Mouse (Mus musculus) heart, embryonic 14.5 days (tissue): Measurements from ENCODE around the gene Mterf4. TPM values are rescaled to one million over a fixed set of nuclear protein-coding genes. Genes with fewer than 3 reads are reported as not detected.
"Not testable (repeated sequence)": the region's sequence is repeated elsewhere in the genome, so short reads cannot be mapped to it uniquely, and the experiment has no call there.

ENCODE experiments used
- ATAC-seq: fragments of 200-750 bp; cut with Nextera tagmentation; 2 replicates; pipeline ENCODE4 v1.8.0; 2017; ENCODE audit warnings: low read depth, moderate TSS enrichment; ENCODE audit not compliant: insufficient number of reproducible peaks, insufficient read depth, low FRiP score
- H3K27ac ChIP-seq, 2 experiments: fragments of 200-500 bp in 1 of 2; fragments of 300-500 bp in 1 of 2; sonication (generic) in 1 of 2; replicated peaks in 1 of 2; 2 replicates each; pipeline ENCODE4 v1.5.1; 2012 to 2014; ENCODE audit warnings: low read depth in 2 of 2, low read length in 2 of 2, control low read depth in 1 of 2, mild to moderate bottlenecking in 1 of 2, mixed read lengths in 1 of 2; ENCODE audit not compliant: control insufficient read depth in 1 of 2, insufficient read depth in 1 of 2
- H3K27me3 ChIP-seq: fragments of 300-500 bp; sonication (generic); 2 replicates; pipeline ENCODE4 v1.6.1; 2014; ENCODE audit warnings: mild to moderate bottlenecking, low read length, control low read depth; ENCODE audit not compliant: control insufficient read depth, insufficient read depth
- H3K36me3 ChIP-seq: fragments of 300-500 bp; sonication (generic); 2 replicates; pipeline ENCODE4 v1.6.1; 2014; ENCODE audit warnings: mild to moderate bottlenecking, control low read depth, low read length, mixed read lengths; ENCODE audit not compliant: control insufficient read depth, insufficient read depth
- H3K4me1 ChIP-seq, 2 experiments: fragments of 200-500 bp in 1 of 2; fragments of 300-500 bp in 1 of 2; sonication (generic) in 1 of 2; 2 replicates each; pipeline ENCODE4 v1.6.1; 2012 to 2014; ENCODE audit warnings: low read length in 2 of 2, control low read depth in 1 of 2, mixed read lengths in 1 of 2; ENCODE audit not compliant: control insufficient read depth in 2 of 2, insufficient read depth in 2 of 2
- H3K4me2 ChIP-seq: fragments of 300-500 bp; sonication (generic); 2 replicates; pipeline ENCODE4 v1.6.1; 2014; ENCODE audit warnings: mild to moderate bottlenecking, low read length
- H3K4me3 ChIP-seq, 2 experiments: fragments of 200-500 bp in 1 of 2; fragments of 300-500 bp in 1 of 2; sonication (generic) in 1 of 2; 2 replicates each; pipeline ENCODE4 v1.5.1; 2012 to 2014; ENCODE audit warnings: low read length in 2 of 2, mild to moderate bottlenecking in 2 of 2, control low read depth in 1 of 2, low read depth in 1 of 2, moderate library complexity in 1 of 2; ENCODE audit not compliant: control insufficient read depth in 1 of 2, insufficient read depth in 1 of 2
- H3K9ac ChIP-seq: fragments of 300-500 bp; sonication (generic); 2 replicates; pipeline ENCODE4 v1.6.1; 2014; ENCODE audit warnings: mild to moderate bottlenecking, low read length
- H3K9me3 ChIP-seq: fragments of 300-500 bp; sonication (generic); 2 replicates; pipeline ENCODE4 v1.6.1; 2016; ENCODE audit warnings: low read length, control low read depth; ENCODE audit not compliant: control insufficient read depth
- WGBS: fragments of 180-500 bp; shearing (Covaris S2); extraction: QIAGEN DNeasy Blood & Tissue Kit; methylation state at CpG from one replicate; pipeline ENCODE4 v1.1.7; 2014; 5-methylcytosine and 5-hydroxymethylcytosine counted together
- polyA plus RNA-seq: library from polyadenylated mRNA; unstranded; fragments of >200 nt; fragmentation: Nextera tagmentation; extraction: Ambion mirVana; gene quantifications from 2 replicates; pipeline ENCODE4 v1.2.1, GENCODE M21; 2014

Mterf4 gene
- polyA plus RNA-seq, 1 experiment from 2014 or later = 20.0 TPM

DNA sequence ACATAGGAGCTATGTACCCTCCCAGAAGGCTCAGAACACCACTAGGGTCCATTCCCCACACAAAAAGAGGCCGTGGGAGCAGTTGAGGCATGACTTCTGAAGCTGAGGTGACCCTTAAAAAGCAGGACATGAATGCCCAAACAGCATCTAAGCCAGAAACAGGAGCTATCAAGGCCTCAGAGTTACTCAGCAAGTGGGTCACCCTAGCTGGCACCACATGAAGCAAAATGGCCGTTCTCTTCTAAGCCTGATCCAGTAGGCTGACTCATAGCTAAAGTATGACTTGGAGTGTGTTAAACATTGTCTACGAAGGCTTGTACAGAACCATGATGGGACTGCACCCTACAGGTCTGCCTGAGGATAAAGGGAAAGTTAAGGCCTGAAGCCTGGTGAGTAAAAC lies 20.7 kb upstream of the Mterf4 start:
- H3K27me3 ChIP-seq = no peaks in the 10 kb centered on the region
- H3K4me3 ChIP-seq = no peak overlapping the region
- no peak overlapping the region for H3K27ac ChIP-seq
- H3K36me3 ChIP-seq = peaks cover 61% of the 10 kb centered on the region
- no peak overlapping the region for H3K4me2 ChIP-seq
- H3K9ac ChIP-seq = no peak overlapping the region
- 74% methylated on average over 3 of the region's 3 CpGs for WGBS
- ATAC-seq = no peak
- no peaks in the 10 kb centered on the region for H3K9me3 ChIP-seq
- no peaks in the 10 kb centered on the region for H3K4me1 ChIP-seq

DNA sequence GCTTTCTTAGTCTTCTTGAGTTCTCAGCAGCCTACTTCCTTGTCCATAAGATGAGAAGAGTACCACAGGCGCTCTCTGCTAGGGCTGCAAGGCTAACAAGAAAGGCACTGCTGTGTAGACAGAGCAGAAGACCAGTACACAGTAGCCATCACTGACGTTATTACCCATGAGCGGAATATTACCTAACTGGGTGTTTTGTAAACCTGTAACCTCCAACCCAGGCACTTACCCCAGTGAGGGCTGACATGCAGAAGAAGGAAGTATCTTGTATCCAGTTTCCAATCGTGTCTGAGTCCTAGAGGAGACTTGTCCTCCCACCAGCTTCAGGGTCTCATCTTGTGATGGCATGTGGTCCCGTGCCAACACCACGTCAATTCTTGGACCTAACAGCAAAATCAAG lies 18.3 kb upstream of the Mterf4 start:
- Histone ChIP-seq H3K36me3 (peaks cover 70% of the 10 kb centered on the region), H3K9me3 (no peaks in the 10 kb centered on the region), H3K9ac (no peak overlapping the region), H3K4me3 (no peak overlapping the region), H3K4me1 (no peaks in the 10 kb centered on the region), H3K27me3 (no peaks in the 10 kb centered on the region), H3K4me2 (no peak overlapping the region), H3K27ac (no peak overlapping the region)
- ATAC-seq = no peak
- WGBS = 87% methylated on average over 6 of the region's 6 CpGs

DNA sequence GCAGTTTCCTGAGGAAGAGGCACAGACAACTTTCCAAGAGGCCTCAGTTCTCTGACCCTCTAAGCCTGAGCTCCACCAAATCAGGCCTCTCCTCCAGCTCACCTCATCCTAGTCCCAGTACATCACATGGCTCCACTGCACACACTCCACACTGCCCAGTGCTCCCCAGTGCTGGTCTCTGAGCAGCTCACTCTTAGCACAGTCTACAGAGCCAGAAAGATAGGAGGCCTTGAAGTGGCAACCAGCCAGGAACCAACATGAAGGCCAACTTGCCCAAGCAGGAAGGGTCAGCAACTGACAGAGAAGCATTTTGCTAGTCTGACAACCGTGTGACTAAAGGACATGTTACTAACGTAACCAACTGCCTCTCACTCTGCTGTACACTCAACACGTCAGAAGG lies 5.1 kb downstream of the Mterf4 start:
- ATAC-seq = no peak
- peaks cover 85% of the 10 kb centered on the region for H3K36me3 ChIP-seq
- H3K4me2 ChIP-seq = no peak overlapping the region
- H3K4me3 ChIP-seq = no peak overlapping the region
- no peaks in the 10 kb centered on the region for H3K9me3 ChIP-seq
- 74% methylated on average over 3 of the region's 3 CpGs for WGBS
- no peak overlapping the region for H3K9ac ChIP-seq
- no peaks in the 10 kb centered on the region for H3K27me3 ChIP-seq
- H3K27ac ChIP-seq = no peak overlapping the region
- H3K4me1 ChIP-seq = peaks cover 0 to 7% of the 10 kb centered on the region in 2 experiments; a peak in 1 of 4 replicates

DNA sequence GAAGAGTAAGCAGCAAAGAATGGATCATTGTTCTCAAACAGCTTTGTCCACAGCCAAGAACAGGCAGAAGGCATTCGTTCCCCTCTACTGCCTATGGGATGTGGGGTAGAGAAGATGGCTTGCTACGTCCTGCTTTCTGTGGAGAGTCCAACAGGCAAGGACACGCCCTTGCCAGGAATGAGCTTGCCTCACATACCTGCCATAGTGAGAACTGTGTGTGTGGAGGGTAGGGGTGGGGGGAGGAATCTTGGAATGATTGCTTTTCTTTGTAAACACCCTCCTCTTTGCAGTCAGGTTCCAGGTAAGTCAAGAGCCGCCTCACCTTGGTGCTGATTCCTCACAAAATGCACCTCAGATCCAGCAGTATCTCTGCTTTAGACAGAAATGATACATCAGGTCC lies 5.9 kb downstream of the Mterf4 start:
- Histone ChIP-seq H3K4me3 (no peak overlapping the region), H3K9ac (no peak overlapping the region), H3K9me3 (no peaks in the 10 kb centered on the region), H3K36me3 (peaks cover 85% of the 10 kb centered on the region), H3K27ac (no peak overlapping the region), H3K27me3 (no peaks in the 10 kb centered on the region), H3K4me2 (no peak overlapping the region), H3K4me1 (peaks cover 0 to 2% of the 10 kb centered on the region in 2 experiments; a peak in 1 of 4 replicates)
- ATAC-seq = no peak
- 82% methylated on average over 4 of the region's 4 CpGs for WGBS

DNA sequence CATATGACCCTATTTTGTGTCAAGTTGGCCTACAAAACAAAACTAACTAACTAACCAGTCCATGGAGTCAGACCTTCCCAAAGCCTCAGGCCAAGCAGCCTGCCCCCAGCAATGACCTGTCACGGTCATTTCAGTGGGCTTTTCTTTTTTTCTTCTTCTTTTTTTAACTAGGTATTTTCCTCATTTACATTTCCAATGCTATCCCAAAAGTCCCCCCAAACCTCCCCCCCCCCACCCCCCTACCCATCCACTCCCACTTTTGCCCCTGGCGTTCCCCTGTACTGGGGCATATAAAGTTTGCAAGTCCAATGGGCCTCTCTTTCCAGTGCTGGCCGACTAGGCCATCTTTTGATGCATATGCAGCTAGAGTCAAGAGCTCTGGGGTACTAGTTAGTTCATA lies 11.2 kb downstream of the Mterf4 start:
- H3K9me3 ChIP-seq, H3K4me1 ChIP-seq, H3K27ac ChIP-seq, H3K4me2 ChIP-seq, ATAC-seq, H3K4me3 ChIP-seq, H3K9ac ChIP-seq, H3K27me3 ChIP-seq: not testable (repeated sequence)
- peaks cover 38% of the 10 kb centered on the region for H3K36me3 ChIP-seq
- WGBS = 82% methylated on average over 3 of the region's 3 CpGs

DNA sequence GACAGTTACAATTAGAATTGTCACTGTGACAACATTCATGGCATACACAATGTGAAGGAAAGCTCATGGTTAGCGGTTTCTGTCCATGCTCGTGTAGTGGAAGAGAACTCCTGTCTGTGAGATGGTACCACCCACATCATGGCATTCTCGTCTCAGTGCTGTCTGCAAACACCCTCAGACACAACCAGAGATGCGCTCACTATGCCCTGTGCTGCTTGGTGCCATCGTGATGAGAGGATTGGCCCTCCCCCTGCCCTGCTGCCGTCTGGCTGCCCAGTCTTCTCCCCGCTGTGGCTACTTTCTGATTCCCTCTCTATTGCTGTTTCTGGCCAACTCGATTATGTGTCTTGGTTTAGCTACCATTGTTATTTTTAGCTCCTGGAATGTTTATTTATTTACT lies 13.7 kb downstream of the Mterf4 start:
- H3K36me3 ChIP-seq = peaks cover 18% of the 10 kb centered on the region
- no peaks in the 10 kb centered on the region for H3K27me3 ChIP-seq
- no peaks in the 10 kb centered on the region for H3K9me3 ChIP-seq
- no peak overlapping the region for H3K9ac ChIP-seq
- H3K4me2 ChIP-seq = no peak overlapping the region
- H3K27ac ChIP-seq = no peak overlapping the region
- no peak overlapping the region for H3K4me3 ChIP-seq
- ATAC-seq = no peak
- WGBS = 69% methylated on average over 8 of the region's 8 CpGs
- no peaks in the 10 kb centered on the region for H3K4me1 ChIP-seq

DNA sequence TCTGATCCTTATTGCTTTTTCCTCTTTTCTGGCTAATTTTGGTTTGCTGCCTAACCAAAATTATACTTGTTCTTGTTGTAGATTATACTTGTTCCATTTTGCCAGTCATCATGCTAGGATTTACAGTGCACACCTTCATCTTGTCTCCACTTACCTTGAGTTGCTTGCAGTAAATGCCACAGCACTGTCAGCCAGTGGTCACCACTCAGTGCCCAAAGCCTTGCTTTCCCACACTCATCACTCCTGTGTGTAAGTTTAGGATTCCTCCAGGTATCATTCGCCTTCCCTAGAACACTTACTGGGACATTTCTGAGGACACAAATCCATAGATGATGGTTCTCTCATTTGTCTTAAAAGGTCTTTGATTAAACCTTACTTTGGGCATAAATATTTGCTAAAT lies 14.1 kb downstream of the Mterf4 start:
- Histone ChIP-seq H3K9me3 (no peaks in the 10 kb centered on the region), H3K4me2 (no peak overlapping the region), H3K36me3 (peaks cover 14% of the 10 kb centered on the region), H3K9ac (no peak overlapping the region), H3K4me3 (no peak overlapping the region), H3K27me3 (no peaks in the 10 kb centered on the region), H3K27ac (no peak overlapping the region), H3K4me1 (no peaks in the 10 kb centered on the region)
- WGBS = 74% methylated on average over 1 of the region's 1 CpGs
- no peak for ATAC-seq

DNA sequence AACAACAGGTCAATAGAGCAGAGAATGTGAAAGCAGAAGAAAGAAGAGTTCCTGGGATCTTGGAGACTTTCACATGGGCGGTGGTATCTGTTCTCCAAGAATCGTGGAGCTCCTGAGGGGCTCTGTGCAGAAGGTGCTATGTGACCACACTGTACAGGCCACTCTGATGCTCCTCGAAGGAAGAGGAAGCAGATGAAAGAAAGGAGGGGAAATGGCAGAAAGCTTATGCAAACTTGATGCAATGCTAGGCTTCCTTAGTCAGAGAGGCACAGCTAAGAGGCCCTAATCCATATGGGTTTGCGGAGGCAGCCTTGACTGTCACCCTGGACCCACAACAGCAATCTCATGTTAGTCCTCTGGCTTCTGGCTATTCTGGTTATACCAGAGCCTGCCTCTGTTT lies 14.8 kb downstream of the Mterf4 start:
- Histone ChIP-seq H3K4me1 (no peaks in the 10 kb centered on the region), H3K9ac (no peak overlapping the region), H3K27ac (no peak overlapping the region), H3K36me3 (peaks cover 8% of the 10 kb centered on the region), H3K4me2 (no peak overlapping the region), H3K9me3 (no peaks in the 10 kb centered on the region), H3K27me3 (no peaks in the 10 kb centered on the region), H3K4me3 (no peak overlapping the region)
- WGBS = 72% methylated on average over 4 of the region's 4 CpGs
- ATAC-seq = no peak
